Mouse (Mus musculus) left cerebral cortex, adult 11 months (tissue): ENCODE data around the gene Apc2.
"Not testable (repeated sequence)": the region's sequence is repeated elsewhere in the genome, so short reads cannot be mapped to it uniquely, and the experiment has no call there.

Experiments
- DNase-seq: peaks from one replicate; pipeline ENCODE4 v3.0.0; 2022; ENCODE audit warnings: low spot score

The Apc2 gene

GRCm38 (mm10) chr10:80295618-80296425, at the start of gene Apc2:
Gene Apc2, plus strand, starts transcription at chr10:80295977.
- peak; percentile 71 for DNase-seq

- no peak for DNase-seq
Measured at GRCm38 (mm10) chr10:80247849-80248248, 47.9 kb upstream of the Apc2 start.

GRCm38 (mm10) chr10:80248437-80248836, 47.3 kb upstream of the Apc2 start:
- DNase-seq: not testable (repeated sequence)

- peak; percentile 93 for DNase-seq
Measured at GRCm38 (mm10) chr10:80248971-80249640, 46.7 kb upstream of the Apc2 start, which contains the start of gene Ndufs7. Gene Ndufs7, plus strand, starts transcription at chr10:80249121.

- DNase-seq: no peak
Measured at GRCm38 (mm10) chr10:80250059-80250458, 45.7 kb upstream of the Apc2 start.

- no peak for DNase-seq
Measured at GRCm38 (mm10) chr10:80250573-80250972, 45.2 kb upstream of the Apc2 start.

- no peak for DNase-seq
Measured at GRCm38 (mm10) chr10:80252011-80252410, 43.8 kb upstream of the Apc2 start.

GRCm38 (mm10) chr10:80252493-80253274, 43.1 kb upstream of the Apc2 start:
- no peak for DNase-seq

GRCm38 (mm10) chr10:80253551-80253950, 42.2 kb upstream of the Apc2 start:
- no peak for DNase-seq

- no peak for DNase-seq
Measured at GRCm38 (mm10) chr10:80254331-80255297, 41.2 kb upstream of the Apc2 start.

- no peak for DNase-seq
Measured at GRCm38 (mm10) chr10:80255881-80256535, 39.8 kb upstream of the Apc2 start.

GRCm38 (mm10) chr10:80257936-80258335, 37.8 kb upstream of the Apc2 start:
- no peak for DNase-seq

- no peak for DNase-seq
Measured at GRCm38 (mm10) chr10:80258752-80259462, 36.9 kb upstream of the Apc2 start.

GRCm38 (mm10) chr10:80259463-80259805, 36.3 kb upstream of the Apc2 start:
- no peak for DNase-seq

- DNase-seq: peak; percentile 71
Measured at GRCm38 (mm10) chr10:80259861-80260641, 35.7 kb upstream of the Apc2 start.

GRCm38 (mm10) chr10:80260642-80261584, 34.9 kb upstream of the Apc2 start, which contains the start of the genes Gamt and Dazap1:
Gene Gamt, minus strand, starts transcription at chr10:80261012.
Gene Dazap1, plus strand, starts transcription at chr10:80261486.
- DNase-seq: peak; percentile 90

GRCm38 (mm10) chr10:80261585-80261968, 34.2 kb upstream of the Apc2 start:
- DNase-seq: peak; percentile 89

GRCm38 (mm10) chr10:80262169-80262568, 33.6 kb upstream of the Apc2 start:
- no peak for DNase-seq
